Mouse (Mus musculus): ENCODE data around the gene Racgap1.

The Racgap1 gene

DNA sequence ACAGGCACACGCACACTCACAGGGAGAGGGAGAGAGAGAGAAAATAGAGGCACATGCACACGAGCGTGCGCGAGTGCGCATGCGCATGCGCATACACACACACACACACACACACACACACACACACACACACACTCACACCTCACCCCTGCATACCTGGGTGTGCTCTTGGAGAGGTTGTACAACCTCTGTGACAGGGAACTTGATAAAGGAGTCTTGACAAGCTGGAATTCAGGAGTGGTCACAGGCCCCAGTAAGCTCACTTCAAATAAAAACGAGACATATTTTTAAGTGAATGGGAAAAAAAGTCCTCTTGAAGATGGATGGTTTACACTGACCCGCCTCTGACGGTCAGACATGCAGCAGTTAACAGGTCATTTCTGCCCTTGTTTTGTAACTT, 29.4 kb downstream of the Racgap1 start:
- in situ Hi-C loops (cut with MboI, MseI), result no loop called here

DNA sequence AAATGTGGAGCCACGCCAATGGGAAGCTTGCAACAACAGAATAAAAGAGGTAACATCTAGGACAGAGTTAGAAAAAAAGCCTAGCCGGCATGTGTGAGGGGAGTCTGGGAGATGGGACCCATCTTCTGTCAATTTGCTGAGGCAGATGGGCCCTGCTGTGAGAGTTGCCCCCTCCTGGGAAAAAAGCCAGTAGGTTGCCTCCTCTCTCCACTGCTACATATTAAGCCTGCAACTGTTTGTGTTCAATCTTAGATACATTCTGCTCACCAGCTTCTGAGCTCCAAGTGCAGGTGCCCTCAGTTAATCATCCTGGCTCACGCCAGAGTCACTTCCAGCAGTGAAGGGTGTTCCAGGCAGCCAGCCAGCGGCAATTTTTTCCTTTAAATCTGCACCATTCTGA, 31.6 kb downstream of the Racgap1 start:
- in situ Hi-C loops (cut with MboI, MseI), result no loop called here

DNA sequence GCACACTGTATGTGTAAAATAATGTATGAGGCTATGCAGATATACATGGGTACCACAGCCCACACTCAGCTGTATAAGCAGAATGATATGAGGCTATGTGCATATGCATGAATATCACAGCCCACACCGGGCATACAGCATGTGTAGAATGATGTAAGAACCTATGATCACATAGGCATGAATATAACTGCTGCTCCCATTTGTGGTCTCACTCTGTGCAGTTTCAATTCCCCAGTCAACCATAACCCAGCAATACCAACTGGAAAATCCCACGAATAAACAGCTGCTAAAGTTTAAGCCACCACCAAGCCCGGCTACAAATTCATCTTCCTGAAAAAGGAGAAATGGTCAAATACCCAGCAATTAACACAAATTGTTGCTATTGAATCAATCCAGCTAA, 32.9 kb downstream of the Racgap1 start:
- in situ Hi-C loops (cut with MboI, MseI), result no loop called here

DNA sequence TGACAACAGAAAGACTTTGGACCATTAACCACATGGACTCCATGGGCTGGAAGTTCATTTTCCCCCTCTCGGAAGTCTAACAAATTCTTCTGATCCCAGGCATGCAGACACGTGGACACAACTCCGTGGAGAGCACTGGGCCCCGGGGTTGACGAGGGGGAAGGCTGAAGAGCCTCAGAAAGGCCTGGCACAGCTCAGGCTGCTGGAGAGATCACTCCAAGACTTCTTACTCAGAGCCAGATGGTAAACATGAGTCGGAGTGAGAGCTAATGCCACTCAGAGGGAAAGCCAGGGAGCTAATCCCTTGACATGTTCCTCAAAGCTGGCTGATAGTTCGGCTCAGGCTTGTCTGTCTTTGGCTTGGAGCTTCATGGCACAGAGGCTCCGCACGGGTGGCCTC, 36.2 kb downstream of the Racgap1 start:
- in situ Hi-C loops (cut with MboI, MseI), result no loop called here

DNA sequence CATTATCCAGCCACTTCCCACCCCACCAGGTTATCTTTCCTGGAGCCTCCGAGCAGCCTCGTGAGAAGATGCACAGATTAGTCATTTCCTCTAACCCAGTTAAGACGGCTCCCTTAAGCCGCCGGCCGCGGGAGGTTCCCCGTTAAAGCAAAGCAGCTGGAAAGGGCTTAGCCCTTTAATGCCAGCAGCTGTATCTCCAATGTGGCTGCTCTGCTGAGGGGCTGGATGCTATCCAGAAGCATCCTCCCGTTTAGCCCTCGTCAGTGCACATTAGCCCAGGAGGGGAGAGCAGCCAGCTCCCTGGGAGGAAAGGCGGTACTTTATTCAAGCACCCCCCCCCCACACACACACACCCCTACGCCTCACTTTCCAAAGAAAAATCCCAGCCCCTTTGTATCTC, 36.7 kb downstream of the Racgap1 start:
- in situ Hi-C loops (cut with MboI, MseI), result no loop called here

DNA sequence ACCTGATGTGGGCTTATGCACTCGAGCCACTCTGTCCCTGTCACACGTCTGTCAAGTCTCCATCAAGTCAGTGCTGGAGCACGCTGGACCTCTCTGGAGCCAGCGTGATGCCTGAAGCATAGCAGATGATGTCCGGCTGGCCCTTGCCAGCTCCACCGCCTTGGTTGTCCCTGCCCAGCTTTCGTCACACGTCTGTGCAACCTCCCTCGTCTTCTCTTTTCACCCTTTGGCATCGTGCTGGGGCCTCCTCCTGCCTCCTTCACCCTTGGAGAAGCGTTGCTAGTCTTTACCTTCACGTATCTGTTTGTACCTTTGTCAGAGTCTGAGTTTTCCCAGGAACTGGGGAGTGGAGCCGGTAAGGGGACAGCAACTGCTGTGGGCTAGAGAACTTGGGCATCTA, 37.2 kb downstream of the Racgap1 start:
- in situ Hi-C loops (cut with MboI, MseI), result no loop called here

DNA sequence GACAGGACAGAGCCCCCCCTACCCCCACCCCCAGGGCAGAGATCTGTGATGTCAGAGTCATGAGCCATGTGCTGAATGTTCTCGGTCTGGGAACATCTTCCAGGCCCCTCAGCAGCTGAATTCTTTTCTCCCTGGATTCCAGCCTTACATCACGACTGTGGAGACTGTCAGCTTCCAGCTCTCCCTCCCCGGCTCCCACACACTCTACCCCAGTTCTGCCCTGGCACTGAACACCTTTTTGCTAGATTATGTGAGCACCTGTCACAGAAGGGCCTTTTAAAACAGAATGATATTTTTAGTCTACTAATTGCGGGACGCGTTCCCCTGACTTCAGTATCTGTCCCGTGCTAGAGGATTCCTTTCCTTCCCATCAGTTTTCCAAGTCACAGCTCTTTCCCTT, 39.9 kb downstream of the Racgap1 start:
- in situ Hi-C loops (cut with MboI, MseI), result no loop called here

DNA sequence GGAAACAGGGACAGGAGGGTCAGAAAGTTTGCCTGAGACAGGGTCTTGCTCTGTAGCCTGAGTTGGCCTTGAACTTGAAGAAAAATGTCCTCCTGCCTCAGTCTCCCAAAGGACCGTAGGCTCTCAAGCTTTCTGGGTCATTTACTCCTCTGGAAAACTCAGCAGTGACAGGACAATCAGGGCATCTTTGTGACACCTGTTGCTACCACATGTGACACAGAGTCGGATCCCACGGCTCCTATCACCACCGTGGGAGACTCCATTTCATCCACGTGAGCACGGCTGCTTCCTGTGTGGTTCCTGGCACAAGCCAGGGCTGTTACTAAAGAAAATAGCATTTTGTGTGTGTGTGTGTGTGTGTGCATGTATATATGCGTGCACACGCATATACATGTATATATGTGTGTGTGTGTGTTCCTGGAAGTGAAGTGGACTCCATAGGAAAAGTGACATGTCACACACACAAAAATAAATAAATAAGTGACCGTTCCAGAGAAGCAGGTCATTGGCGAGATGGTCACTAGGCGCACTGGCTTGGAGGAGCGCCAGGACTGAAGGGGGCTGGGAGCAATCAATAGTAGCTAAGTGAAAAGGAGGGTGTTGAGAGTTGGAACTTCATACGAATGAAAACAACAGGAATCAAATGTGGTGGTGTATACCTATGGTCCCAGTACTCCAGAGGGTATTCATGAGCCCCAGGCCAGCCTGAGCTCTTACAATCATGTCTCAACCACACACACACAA, 42.9 kb downstream of the Racgap1 start:
- in situ Hi-C loops (cut with MboI, MseI), result no loop called here

DNA sequence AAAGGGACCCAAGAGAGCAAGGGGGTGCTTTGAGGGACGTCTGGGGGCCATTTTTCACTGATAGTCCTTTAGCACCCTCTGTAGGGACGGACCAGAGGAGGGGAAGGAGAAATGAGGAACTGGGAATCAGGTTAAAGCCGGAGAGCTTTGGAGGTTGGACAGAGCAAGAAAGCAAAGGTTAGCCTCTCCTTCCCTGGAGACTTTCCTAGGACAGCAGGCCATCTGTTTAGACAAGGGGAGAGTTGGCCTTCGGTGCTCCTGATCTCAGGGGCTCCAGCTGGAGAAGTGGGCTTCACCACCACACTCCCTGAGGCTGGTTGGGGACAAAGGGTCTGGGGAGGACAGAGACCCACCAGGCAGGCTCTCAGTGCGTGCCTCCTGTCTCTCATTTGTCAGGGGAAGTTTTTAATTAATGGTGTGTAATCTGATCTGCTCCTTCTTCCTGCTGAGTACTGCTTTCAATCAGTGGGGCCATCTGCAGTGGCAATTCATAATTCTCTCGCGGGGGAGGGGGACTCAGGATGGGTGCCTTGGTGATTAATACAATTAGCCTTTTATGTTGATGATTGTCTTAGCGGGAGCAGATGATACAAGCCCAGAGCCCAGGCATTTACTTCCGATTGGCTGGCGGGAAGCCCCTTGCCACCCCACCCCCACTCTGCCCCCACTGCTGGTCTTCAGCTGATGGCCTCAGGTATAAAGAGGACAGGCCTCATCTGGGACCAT, 43.9 kb downstream of the Racgap1 start:
- in situ Hi-C loops (cut with MboI, MseI), result no loop called here

DNA sequence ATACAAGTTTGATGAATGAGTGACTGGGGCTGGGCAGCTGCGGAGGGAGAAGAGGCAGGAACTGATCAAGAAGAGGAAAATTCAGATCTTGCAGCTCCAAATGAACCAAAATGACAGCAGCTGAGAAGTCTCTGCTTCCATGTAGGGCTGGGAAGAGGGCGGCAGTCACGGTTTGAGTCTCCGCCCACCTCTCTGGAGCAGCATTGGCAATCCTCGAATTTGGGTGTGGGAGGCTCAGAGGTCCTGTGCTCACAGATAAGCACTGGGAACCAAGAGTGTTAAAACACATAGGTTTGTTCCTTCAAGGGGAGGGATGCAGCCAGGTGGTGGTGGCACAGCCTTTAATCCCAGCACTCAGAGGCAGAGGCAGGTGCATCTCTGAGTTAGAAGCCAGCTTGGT, 44.9 kb downstream of the Racgap1 start:
- in situ Hi-C loops (cut with MboI, MseI), result no loop called here

DNA sequence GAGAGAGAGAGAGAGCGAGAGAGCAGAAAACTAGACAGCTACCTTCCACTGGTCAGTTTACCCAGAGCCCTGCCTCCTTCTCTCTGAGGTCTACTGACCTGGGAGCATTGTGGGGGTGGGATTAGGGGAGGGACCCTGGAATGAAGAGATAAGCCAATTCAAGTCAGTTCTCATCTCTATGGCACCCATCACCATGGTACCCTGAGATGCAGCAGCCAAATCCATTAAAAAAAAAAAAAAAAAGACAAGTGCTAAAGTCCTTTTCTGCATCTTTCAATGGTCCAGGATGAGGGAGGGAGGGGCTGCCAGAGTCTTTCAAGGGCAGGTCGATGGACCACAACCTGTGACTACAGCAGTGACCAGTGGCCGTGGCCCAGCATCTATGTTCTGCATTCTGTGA, 45.9 kb downstream of the Racgap1 start:
- in situ Hi-C loops (cut with MboI, MseI), result no loop called here

DNA sequence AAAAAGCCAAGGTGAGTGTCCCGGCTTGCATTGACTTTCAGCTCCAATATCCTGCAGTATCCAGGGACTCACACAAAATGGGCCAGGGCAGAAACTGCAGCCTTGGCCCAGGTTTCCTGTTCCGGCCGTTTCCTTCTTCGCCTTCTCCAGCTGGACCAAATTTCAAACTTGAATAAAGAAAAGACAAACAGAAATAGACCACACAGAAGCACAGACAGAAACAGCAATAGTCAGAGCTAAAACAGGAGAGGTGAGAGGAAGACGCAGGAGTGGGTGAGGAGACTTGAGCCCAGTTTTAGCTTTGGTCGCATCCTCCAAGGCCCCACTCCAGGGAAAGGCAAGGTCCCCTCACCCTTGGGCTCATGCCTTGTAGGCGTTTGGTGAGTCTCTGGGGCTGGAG, 48.2 kb downstream of the Racgap1 start:
- in situ Hi-C loops (cut with MboI, MseI), result no loop called here

DNA sequence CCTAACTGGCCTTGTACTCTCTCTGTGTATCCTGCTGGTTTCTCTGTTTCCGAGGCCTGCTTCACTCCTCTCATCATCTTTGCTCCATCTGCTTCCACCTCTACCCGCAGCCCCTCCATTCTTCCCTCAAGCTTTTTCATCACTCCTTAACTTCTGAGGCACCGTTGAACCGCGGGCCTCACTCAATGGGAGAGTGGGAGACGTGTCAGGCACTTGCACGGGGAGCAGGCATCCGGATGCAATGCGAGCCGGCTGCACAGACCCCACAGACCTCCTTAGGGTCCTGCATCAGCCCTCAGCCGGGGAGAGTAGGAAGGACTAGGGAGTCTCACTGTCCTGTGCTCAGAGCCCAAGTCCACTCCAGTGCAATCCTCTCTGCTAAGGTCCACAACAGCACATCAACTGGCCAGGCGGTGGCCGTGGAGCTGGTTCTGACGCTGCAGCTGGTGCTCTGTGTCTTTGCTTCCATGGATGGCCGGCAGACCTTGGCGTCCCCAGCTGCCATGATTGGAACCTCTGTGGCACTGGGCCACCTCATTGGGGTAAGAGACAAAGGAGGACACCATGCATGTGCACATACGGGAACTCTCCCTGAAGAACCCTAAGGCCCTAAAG, 49.1 kb downstream of the Racgap1 start:
- in situ Hi-C loops (cut with MboI, MseI), result no loop called here

DNA sequence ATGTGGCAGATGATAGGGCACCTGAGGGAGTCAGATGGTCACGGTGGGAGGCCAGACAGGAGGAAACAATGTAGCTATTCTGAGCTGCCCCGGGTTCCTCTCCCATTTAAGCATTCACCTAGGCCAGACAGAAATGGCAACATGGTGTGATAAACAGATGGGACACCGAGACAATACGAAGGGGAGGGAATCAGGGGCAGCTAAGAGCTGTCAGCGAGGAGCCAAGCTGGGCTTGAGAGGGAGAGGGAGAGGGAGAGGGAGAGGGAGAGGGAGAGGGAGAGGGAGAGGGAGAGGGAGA, 49.7 kb downstream of the Racgap1 start:
- in situ Hi-C loops (cut with MboI, MseI), result no loop called here

DNA sequence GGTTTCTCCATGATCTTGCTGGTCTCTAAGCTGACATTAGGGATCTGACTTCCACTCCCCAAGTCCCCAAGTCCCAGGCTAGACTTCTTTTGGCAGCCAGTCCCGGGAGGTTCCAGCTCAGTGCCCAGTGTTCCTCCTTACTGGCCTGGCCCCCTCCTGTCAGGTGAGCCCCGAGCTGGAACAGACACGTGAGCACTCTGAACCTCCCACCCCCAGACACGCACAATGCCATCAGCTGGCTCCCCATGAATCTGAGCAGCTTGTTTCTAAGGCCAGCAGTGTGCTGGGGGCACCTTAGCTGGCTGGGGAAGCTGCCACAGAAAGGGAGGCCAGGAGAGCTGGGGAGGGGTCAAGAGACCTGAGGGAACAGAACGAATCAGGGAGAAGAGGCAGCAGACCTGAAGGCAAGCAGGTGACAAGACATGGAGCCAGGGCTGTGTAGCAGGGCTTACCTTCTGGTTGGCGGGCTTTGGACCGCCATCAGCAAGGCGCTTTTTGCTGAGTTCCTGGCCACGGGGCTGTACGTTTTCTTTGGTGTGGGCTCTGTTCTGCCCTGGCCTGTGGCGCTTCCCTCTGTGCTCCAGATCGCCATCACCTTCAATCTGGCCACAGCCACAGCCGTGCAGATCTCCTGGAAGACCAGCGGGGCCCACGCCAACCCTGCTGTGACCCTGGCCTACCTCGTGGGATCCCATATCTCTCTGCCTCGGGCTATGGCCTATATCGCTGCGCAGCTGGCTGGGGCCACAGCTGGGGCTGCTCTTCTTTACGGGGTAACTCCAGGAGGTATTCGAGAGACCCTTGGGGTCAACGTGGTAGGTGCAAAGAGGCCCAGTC, 50.3 kb downstream of the Racgap1 start, which contains the start of gene Aqp6:
TSS of gene Aqp6 (plus strand) at position 415 of the 837 bp plus-strand sequence.
- in situ Hi-C loops (cut with MboI, MseI), result no loop called here

DNA sequence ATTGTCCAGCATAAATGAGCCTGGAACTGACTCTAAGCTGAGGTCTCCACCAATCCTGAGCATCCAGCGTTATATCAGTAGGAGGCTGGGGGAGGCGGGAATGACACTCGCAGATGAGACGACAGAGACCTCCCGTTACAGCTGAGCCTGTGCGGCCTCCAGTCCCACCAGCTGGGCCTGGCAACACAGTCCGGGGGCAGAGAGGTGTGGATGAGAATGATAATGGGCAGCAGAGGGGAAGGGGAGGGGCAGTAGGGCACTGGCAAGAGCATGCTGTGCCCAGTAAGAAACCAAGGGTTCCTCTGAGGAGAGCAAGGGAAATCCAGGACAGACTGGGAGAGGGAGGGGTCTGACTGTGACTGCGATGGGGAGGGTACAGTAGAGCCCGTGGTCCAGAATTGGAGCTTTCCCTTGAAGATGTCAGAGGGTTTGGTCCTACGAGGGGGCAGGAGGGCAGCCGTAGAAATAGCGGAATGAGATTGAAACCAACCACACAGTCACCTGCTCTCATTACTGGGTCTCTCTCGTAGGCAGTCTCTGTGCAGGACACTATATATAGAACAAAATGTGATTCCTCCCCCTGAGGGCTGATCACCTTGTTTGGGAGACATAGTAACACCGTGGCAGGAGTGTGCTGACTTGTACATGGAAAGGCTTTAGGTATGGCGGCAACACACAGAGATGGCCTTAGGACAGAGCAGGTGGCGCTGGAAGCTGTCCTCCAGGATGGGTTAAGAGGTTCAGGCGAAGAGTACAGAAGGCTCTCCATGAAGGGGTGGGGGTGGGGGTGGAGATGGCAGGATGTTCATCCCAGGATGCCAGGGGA, 52.0 kb downstream of the Racgap1 start:
- in situ Hi-C loops (cut with MboI, MseI), result loop anchor here (5.0 kb wide), 2 partner anchors 68 to 73 kb away; partner anchors contain the start of gene Asic1 (in 1 of the 2)

DNA sequence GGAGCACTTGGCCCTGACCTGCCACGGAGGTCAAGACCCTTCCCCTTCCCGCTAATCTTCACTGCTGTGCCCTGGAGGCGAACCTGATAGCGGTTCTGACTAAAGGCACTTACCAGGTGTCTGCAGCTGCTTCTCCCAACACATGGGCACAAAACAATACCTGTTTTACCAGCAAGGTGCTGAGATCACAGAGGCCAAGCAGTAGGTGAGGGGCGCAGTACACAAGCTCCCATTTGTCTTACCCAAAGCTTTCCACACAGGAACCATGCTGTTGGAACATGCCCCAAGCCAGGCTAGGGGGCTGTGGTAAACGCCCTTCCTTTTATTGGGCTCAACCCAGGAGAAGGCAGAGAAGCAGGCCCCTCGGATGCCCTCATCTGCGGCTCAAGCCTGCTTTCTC, 53.9 kb downstream of the Racgap1 start:
- in situ Hi-C loops (cut with MboI, MseI), result loop anchor here (5.0 kb wide), 2 partner anchors 70 to 75 kb away; partner anchors contain the start of gene Asic1 (in 1 of the 2)

DNA sequence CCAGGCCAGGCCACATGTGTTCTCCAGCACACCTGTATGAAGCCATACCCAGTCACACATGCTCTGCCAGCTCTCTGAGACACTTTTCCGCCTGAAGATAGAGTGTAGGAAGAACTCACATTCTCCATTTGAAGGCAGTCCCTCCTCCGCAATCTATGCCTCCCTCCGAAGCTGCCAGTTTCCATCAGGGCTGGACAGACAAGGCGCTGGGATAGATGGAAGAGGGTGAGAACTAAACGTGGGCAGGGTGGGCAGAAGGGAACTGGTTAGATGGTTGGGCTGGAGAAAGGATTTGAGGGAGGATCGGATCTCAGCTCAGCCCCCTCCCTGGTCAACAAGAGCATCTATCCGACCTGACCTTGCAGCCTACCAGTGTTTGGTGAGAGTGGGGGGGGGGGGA, 54.6 kb downstream of the Racgap1 start:
- in situ Hi-C loops (cut with MboI, MseI), result loop anchor here (5.0 kb wide), 2 partner anchors 70 to 75 kb away; partner anchors contain the start of gene Asic1 (in 1 of the 2)

DNA sequence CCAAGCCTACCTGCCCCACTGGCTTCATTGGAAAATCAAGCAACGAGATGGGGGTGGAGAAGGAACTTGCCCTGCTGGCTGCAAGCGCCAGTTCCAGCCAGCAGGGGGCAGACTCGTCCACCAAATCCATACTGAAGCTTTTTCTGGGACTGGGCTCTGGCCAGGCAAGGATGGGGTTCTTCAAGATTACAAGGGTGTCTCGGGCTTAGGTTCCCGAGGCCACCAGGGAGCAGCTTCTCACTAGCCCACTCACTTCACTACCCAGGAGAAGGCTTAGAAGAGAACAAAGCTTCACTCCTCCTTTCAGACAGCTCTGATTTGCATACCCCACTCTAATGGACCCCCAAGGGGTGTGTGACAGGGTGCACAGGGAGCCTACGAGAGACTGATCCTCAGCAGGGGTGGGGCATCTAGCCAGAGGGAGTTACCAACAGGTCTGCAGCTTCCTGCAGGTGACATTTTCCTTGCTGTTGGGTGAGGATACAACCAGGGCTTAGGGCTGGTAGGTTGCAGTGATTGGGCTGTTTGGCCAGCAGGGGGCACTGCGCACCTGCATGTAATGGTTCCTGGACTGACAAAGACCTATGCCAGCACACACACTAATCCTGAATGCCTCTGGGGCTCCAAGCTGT, 55.3 kb downstream of the Racgap1 start:
- in situ Hi-C loops (cut with MboI, MseI), result loop anchor here (5.0 kb wide), 2 partner anchors 71 to 76 kb away; partner anchors contain the start of gene Asic1 (in 1 of the 2)

DNA sequence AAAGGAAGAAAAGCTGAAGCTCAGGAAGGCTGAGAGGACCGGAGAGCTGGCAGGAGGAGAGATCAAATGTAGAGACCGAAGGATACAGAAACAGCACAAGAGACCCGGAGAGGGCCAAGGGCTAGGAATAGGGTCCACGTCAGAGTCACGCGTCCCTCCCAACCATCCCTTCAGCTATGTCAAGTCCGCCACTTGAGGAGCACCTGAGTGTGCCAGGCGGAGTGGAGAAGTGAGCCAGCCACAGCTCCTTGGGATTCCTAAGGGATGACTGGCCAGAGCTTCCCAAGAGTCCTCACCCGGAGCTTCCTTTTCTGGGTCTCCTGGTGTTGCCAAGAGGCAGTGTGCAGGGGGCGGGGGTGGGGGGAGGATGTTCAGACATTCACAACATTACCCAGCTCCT, 56.5 kb downstream of the Racgap1 start:
- in situ Hi-C loops (cut with MboI, MseI), result loop anchor here (5.0 kb wide), 2 partner anchors 72 to 77 kb away; partner anchors contain the start of gene Asic1 (in 1 of the 2)

Data from T-helper 17 cell (primary cell).